Mouse (Mus musculus) left cerebral cortex, postnatal 36 days (tissue): ENCODE measurements around the gene Zbp1. TPM values are rescaled to one million over a fixed set of nuclear protein-coding genes. Genes with fewer than 3 reads are reported as not detected.

Experiments used
- DNase-seq, 2 experiments: peaks; one replicate each; pipeline ENCODE4 v3.0.0; 2021 to 2022; ENCODE audit warnings: low spot score in 2 of 2, mixed read lengths in 1 of 2
- intact Hi-C: fragments of 180-260 bp; cut with DNase I; formaldehyde crosslinking; loops from one replicate; pipeline ENCODE4 v1.15.1; 2025
- total RNA-seq, 2 experiments: library from RNA; stranded (reverse); gene quantifications; 2 replicates each; pipeline ENCODE4 v1.2.3; 2021

The Zbp1 gene
- total RNA-seq, 2 experiments from 2014 or later: not detected

DNA sequence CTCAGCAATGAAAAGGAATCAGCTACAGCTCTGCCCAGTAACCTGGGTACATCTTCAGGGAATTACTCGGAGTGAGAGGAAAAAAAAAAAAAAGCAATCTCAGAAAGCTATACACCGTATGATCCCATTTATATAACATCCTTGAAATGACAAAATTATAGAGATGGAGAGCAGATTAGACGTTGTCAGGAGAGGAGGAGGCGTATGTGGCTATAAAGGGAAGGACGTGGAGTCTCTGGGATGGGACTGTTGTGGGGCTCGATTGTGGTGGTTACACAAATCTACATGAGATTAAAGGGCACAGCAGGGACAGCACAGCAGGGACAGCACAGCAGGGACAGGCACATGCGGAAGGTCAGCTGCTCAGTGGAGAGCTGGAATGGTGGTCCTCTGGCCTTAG, 30.1 kb upstream of the Zbp1 start:
- DNase-seq: no peak
- intact Hi-C loops: loop anchor here (5.0 kb wide), 1 partner anchor 58 kb away; no protein-coding TSS in a partner anchor

GRCm38 (mm10) chr2:173247911-173248310, 29.2 kb upstream of the Zbp1 start:
- DNase-seq: no peak
- intact Hi-C loops: loop anchor here (5.0 kb wide), 1 partner anchor 59 kb away; no protein-coding TSS in a partner anchor

DNA sequence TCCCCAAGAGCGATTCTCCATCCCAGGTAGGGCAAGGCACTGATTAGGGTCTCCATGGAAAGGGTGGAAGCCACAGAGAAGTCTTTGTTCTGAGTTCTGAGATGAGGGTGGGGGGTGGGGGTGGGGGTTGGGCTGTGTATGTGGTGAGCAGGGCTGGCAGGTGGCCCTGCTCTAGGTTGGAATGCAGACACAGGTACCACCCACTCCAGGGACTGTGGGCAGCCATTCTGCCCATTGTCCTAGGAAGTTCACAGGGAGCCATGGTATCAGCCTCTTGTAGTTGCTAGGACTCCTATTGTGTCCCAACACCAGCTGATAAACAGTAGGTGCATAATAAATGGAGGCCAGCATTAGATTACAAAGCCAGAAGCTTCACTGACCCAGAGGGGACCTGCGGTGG, 28.5 kb upstream of the Zbp1 start:
- DNase-seq: no peak
- intact Hi-C loops: loop anchor here (5.0 kb wide), 1 partner anchor 60 kb away; no protein-coding TSS in a partner anchor

DNA sequence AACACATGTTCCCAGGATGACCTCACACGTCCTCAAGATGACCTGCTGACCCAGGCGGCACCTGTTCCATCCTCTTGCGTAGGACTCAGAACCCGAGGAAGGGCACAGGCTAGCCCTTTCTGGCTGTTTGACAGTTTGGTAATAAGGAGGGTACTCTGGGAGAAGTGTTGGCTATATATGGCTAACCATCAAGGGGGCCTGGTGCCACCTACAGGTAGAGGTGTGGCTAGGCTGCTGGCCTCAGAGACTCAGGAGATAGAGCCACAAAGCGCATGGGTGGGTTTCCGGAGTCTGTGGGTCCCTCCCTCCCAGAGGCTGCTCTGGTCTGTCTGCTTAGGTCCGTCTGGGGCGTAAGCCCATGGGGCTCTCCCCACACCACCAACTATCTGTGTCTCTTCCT, 28.0 kb upstream of the Zbp1 start:
- intact Hi-C loops: loop anchor here (5.0 kb wide), 1 partner anchor 61 kb away; no protein-coding TSS in a partner anchor
- DNase-seq: no peak

- intact Hi-C loops: loop anchor here (5.0 kb wide), 1 partner anchor 62 kb away; no protein-coding TSS in a partner anchor
- DNase-seq: peak; percentile 43 to 62
Observed at GRCm38 (mm10) chr2:173245258-173245657, 26.5 kb upstream of the Zbp1 start.

GRCm38 (mm10) chr2:173244108-173244507, 25.4 kb upstream of the Zbp1 start:
- intact Hi-C loops: no loop called here
- no peak for DNase-seq

DNA sequence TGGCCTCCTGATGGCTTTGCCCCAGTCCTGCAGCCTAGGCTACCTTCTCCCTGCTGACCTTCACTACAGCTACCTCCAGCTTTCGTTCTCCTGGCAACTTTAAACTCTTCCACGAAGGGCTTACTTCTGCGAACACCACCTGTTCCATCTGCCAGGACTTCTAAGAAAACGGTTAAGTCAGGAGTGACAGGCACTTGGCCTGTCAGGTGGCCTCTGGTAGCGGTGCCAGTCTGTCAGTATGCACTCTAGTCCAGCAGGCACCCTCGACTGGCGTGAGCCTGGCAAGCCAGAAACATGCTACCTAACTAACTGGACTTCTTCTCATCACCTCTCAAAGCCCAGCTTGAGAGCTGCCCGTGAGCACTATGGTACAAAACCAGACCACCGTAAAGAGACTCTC, 24.9 kb upstream of the Zbp1 start:
- intact Hi-C loops: no loop called here
- DNase-seq: no peak

- intact Hi-C loops: no loop called here
- no peak for DNase-seq
Observed at GRCm38 (mm10) chr2:173242874-173243273, 24.2 kb upstream of the Zbp1 start.

GRCm38 (mm10) chr2:173240738-173241137, 22.0 kb upstream of the Zbp1 start:
- DNase-seq: no peak
- intact Hi-C loops: no loop called here

DNA sequence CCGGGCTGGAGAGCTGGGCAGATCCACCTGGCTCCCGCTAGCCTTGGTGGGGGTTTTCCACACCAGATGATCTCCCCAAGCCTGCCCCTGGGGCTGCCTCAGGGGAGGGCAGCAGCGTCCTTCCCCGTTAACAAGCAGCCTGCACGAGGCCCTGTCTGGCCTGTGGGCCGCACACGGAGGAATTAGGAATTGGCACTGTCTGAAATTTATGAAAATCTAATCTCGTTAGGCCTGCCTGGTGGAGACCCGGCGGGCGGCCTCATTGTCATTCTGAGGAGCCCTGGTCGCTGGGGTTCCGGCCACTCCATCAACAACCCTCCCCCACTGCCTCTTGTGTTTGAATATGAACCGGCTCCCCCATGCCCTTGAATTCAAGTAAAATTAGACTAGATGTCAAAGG, 19.8 kb upstream of the Zbp1 start:
- no peak for DNase-seq
- intact Hi-C loops: no loop called here

- intact Hi-C loops: no loop called here
- no peak for DNase-seq
Observed at GRCm38 (mm10) chr2:173235435-173236332, 17.0 kb upstream of the Zbp1 start.

GRCm38 (mm10) chr2:173232766-173233099, 14.0 kb upstream of the Zbp1 start:
- no peak for DNase-seq
- intact Hi-C loops: no loop called here

DNA sequence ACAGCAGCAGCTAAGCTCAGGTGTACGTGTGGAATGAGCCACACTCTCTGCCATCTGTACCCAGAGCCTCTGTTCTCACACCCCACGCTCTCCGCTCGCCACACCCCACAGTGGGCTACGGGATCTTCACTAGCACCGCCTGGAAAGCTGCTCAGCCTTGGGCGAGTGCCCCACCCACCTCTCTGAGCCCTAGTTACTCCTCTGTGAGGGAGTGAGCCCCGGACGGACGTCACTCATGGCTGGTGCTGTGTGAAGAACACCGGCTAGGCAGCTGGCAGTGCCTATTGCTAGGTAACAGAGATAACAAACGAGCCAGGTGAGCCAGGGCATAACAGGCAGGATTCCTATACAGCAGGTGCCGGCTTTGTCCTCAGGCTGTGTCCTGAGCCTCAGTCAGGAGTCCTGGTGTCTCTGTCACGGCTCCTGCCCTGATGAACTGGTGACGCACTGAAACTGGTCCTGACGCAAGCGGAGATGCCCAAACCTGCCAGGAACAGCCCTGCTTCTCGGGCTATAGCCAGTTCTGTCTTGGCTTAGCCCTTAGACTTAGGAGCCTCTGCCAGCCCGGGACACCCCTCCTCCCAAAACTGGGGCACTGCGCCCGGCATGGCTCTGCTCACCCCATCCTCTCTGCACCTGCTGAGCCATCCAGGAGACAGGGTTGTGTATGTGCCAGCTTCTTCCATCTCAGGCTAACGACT, 13.5 kb upstream of the Zbp1 start:
- intact Hi-C loops: no loop called here
- DNase-seq: peak; percentile 51 to 69

- DNase-seq: peak; percentile 86 to 89
- intact Hi-C loops: loop anchor here (2.0 kb wide), 3 partner anchors 43 to 317 kb away; no protein-coding TSS in a partner anchor
Observed at GRCm38 (mm10) chr2:173229578-173230224, 11.0 kb upstream of the Zbp1 start.

GRCm38 (mm10) chr2:173228567-173228966, 9.8 kb upstream of the Zbp1 start:
- intact Hi-C loops: loop anchor here (2.0 kb wide), 2 partner anchors 224 to 318 kb away; no protein-coding TSS in a partner anchor

GRCm38 (mm10) chr2:173226792-173227191, 8.1 kb upstream of the Zbp1 start:
- intact Hi-C loops: no loop called here

More at GRCm38 (mm10) chr2:173228567-173228966, 9.8 kb upstream of the Zbp1 start:
- DNase-seq: no peak

GRCm38 (mm10) chr2:173225906-173226305, 7.2 kb upstream of the Zbp1 start:
- DNase-seq: no peak
- intact Hi-C loops: no loop called here

More at GRCm38 (mm10) chr2:173226792-173227191, 8.1 kb upstream of the Zbp1 start:
- DNase-seq: no peak

- DNase-seq: no peak
- intact Hi-C loops: no loop called here
Observed at GRCm38 (mm10) chr2:173224832-173225231, 6.1 kb upstream of the Zbp1 start.

DNA sequence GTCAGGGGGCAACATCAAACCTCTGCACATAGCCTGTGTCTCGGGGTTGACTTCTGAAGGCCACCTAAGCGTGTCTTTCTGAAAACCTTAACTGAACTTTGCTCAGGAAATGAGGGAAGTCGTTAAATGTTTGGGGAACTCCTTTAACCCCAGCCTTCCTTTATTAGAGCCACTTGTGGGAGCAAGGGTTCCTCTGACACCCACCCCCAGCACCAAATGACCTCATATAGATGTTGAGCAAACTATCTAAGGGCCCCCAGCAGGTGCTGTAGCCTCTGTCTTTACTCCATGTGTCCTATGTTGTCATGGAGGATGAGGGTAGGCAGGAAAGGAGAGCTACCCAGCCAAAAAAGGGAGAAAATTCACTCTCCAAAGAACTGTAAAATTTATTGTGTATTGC, 5.4 kb upstream of the Zbp1 start:
- intact Hi-C loops: no loop called here
- no peak for DNase-seq

DNA sequence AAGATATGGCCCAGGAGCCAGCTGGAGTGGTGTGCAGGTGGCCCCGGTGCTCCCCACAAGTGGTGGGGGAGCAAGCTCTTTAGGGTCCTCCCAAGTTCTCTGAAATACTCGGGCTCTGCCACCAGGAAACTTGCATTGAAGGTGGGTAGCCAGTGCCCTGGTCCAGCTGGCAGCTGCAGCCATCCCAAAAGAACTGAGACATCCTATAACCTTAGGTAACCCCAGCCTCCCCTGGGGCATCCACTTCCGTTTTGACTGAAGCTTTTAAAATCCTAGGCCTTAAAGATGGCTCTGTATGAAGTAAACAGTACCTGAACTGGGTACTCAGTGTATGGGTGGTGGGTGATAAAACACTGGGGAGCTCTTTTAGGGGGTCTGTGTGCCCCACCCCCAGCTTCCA, 4.8 kb upstream of the Zbp1 start:
- DNase-seq: no peak
- intact Hi-C loops: no loop called here
